Mouse (Mus musculus) testis, adult 2 months (tissue): ENCODE measurements at regions not wholly inside any gene's neighbourhood (a gene's known extent, or its start where the extent isn't known, plus 50 kb on each side); places are given as distances from the start of the nearest gene placed in this dataset.

Experiments
- CTCF ChIP-seq: fragments of 200-500 bp; IDR thresholded peaks from 2 replicates; pipeline ENCODE4 v1.5.1; 2012; ENCODE audit warnings: low read depth, mild to moderate bottlenecking, inconsistent platforms, low read length, moderate library complexity; ENCODE audit not compliant: control insufficient read depth, insufficient read depth, insufficient replicate concordance
- POLR2A ChIP-seq: fragments of 200-500 bp; IDR thresholded peaks from 2 replicates; pipeline ENCODE4 v1.6.1; 2012; ENCODE audit warnings: low read depth, mild to moderate bottlenecking, inconsistent platforms, low read length, moderate library complexity; ENCODE audit not compliant: control insufficient read depth

- TF ChIP-seq CTCF (no peak), POLR2A (no peak)
Measured at GRCm38 (mm10) chr1:186187372-186187771, 70.3 kb upstream of the Lyplal1 start.
